Mouse (Mus musculus) spleen, postnatal 14 days (tissue): ENCODE measurements around the gene Fus.
"Not testable (repeated sequence)": the region's sequence is repeated elsewhere in the genome, so short reads cannot be mapped to it uniquely, and the experiment has no call there.

ENCODE experiments used
- DNase-seq, 2 experiments: peaks; one replicate each; pipeline ENCODE4 v3.0.0; 2021 to 2022; ENCODE audit warnings: low spot score in 2 of 2

The Fus gene

GRCm38 (mm10) chr7:128004487-128005362 lies 37.5 kb downstream of the Fus start:
- DNase-seq: no peak

GRCm38 (mm10) chr7:128006193-128006592 lies 38.9 kb downstream of the Fus start:
- DNase-seq: no peak

GRCm38 (mm10) chr7:128009715-128010340 lies 42.6 kb downstream of the Fus start:
- DNase-seq: no peak

DNA sequence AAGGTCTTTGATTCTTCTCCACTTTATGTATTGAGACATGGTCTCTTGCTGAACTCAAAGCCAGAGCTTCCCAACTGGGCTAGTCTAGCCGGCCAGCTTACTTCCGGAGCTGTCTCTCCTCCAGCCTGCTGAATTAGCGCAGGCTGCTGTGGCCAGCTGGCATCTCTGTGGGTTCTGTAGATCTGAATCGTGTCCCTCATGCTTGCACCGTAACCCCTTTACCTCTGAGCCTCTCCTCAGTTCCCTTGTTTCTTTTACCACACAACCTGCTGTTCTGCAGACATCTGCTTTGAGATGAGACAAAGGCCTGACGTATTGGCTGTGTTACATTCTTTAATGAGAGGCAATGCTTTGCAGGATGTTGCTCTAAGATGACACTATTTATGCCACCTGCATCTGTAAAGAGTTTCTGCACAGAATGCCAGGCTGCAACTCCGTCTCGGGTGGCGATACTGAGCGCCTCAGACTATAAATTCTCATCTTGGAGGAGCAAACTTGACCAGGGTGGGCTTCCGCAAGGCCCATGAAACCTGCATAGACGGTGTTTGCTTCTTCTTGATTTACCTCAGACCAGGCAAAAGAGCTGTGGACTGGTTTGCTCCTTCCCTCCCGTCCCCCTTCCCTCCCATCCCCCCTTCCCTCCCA lies 45.0 kb downstream of the Fus start:
- no peak for DNase-seq

GRCm38 (mm10) chr7:128013116-128013515 lies 45.9 kb downstream of the Fus start:
- DNase-seq: no peak

DNA sequence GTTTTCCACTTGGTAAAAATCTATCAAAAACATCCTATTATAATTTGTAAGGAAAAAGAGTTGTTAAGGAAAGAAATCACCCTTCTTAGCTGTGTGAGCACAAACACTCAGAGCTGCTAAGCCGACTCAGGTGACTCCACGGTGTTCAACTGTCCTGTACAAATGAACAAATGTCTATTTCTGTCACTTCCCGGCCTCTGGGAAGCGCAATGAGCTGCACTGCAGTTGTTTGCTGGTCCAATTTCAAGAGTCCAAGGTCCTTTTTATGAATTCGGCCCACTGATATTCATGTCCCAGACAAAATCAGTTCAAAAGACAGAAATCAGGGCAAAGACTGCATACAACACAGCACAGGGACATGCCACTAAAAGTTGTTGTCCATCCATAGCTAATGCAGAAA lies 48.9 kb downstream of the Fus start:
- DNase-seq: not testable (repeated sequence)

- no peak for DNase-seq
Measured at GRCm38 (mm10) chr7:128016650-128017049, 49.4 kb downstream of the Fus start.

DNA sequence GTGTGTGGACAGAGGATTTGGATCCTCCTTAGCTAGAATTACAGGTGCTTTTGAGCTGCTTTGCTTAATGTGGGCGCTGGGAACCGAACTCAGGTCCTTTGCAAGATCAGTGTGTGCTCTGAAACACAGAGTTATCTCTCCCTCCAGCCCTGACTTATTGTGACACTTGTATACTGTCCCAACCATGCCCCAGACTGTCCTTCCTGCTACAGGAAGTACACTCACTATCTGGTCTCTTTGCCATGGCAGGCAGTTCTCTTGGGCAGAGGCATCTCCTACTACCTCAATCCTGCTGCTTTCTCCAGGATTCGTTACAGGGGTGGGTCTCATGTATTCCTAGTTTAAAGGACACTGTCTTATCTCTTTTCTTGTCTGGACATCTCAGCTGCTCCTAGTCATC lies 51.0 kb downstream of the Fus start:
- DNase-seq: no peak

DNA sequence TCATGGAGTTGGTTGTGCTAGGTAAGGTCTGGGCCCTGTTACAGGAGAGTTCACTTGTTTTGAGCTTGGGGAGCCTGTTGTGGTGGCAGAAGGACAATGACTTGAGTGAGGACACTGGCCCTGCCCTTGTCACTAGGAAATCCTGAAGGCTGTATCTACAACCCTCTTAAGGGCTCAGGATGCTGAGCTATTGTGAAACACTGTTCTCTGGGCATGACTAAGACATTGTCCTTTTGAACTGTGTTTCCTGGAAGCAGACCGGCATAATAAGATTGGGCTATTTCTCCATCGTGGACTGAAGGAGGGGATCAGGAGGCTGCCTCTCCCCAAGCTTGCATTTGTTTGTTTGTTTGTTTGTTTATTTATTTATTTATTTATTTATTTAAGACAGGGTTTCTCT lies 51.9 kb downstream of the Fus start:
- no peak for DNase-seq

- DNase-seq: no peak
Measured at GRCm38 (mm10) chr7:128022974-128023373, 55.7 kb downstream of the Fus start.

DNA sequence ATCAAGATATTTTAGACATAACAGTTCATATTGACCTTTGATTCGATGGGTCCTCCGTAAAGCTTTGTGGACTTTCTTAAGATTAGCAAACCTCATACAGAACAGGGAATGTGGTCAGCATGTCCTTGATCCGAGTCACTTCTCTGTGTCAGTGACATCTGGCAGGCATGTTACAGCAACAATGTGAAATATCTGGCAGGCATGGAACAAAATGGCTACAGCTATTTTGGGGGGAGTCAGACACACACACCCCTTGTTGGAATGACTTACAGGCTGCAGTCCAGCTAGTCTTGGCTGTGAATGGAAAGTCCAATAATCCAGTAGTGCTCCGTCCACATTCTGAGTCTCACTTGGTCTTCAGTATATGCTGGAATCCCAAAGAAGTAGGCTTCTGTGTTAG lies 56.3 kb downstream of the Fus start:
- no peak for DNase-seq

DNA sequence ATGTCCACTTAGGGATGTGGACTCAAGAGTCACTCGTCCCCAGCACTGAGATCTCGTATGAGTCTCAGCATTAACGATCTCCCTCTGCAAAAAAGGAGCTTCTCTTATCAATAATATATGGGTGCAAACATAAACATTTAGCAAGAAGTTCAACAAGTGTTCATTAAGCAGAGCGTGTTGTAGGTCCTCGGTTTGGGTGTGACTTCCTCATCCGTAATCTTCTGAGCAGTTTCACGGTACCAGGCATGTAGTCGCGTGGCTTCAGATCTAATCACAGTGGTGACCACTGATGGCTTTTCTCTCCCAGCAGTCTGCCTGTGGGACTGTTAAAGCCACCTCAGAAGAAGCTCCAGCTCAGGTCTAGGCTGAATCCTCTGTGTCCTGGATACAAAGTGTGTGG lies 57.1 kb downstream of the Fus start:
- DNase-seq: no peak

DNA sequence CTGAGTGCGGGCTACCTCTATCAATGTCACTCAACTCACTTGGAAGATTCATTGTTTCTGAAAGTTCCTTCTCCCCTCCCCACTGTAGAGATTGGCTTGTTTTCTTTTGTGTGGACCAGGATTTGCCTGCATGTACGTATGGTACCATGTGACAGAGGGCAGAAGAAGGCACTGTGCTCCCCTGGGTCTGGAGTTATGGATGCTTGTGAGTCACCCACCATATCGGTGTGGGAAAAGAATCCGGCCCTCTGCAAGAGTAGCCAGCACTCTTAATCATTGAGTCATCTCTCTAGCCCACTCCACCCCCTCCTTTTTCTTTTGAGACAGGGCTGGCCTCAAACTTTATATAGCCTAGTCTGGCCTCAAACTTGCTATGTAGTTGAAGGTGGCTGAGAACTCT lies 57.7 kb downstream of the Fus start:
- DNase-seq: no peak

DNA sequence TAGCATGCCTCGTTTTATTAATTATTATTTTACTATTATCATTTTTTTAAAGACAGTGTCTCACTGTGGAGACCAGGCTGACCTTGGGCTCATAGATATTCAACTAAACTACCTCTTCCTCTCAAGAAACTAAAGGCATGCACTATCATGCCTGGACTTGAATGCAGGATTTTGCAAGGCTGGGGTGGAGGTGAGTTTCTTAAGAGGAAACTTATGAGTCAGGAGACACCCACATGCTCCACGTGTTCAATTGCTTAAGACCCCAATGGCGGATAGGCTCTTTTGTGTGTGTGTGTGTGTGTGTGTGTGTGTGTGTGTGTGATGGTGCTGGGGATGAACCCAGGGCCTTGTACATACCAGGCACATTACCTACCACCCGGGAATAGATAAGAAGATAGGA lies 58.1 kb downstream of the Fus start:
- DNase-seq: no peak

DNA sequence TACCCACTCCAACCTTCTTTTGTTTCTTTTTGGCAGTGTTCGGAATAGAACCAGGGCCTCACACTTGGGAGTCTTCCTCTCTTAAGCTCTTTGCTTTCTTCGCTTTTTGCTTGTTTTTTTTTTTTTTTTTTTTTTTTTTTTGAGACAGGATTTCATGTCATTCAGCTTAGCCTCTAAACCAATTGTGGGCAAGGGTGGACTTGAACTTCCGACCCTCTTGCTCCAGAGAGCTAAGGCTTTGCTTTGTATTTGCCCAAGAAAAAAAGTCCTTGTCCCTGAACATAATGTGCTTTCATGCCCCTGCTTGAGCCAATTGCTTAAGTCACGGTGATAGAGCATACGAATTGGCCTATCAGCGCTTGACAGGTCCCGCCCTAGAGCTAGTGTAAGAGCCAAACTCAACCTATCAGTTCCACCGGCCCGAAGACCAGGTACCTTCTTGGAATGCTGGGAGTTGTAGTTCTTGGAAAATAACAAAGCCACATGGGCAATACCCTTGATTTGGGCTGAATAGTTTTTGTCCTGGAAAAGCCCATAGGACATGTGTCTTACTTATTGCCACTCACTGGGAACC lies 64.2 kb downstream of the Fus start:
- DNase-seq: no peak

DNA sequence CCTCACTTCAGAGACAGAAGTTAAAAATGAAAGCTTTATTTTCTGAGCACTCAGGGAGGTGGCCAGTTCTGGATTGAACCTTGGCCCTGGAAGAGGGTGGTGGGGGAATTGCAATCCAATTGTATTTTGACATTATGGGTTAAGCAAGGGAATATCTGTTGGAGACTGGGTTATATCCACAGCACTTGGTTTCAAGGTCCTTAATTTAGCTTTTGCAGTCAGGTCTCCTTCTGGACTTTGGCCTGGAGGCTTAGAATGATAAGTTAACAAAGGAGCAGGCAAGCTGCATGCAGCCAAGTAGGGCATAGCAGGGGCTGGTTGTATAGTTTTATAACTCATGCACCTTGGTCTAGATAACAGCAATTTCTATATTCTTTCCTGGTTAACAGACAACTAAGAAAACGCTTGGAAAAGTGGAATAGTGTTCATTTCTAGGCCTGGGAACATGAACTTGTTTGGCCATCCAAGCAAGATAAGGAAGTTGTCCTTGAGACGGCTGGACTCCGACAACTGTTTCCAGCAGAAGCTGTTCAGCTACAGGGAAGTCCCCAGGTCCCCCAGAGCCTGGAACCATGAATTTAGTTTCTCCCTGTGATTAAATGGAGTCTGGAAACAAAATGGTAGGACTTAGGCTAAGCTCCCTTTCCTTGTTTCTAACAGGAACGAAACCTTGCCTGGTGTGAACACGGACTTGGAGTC lies 65.2 kb downstream of the Fus start:
- no peak for DNase-seq

DNA sequence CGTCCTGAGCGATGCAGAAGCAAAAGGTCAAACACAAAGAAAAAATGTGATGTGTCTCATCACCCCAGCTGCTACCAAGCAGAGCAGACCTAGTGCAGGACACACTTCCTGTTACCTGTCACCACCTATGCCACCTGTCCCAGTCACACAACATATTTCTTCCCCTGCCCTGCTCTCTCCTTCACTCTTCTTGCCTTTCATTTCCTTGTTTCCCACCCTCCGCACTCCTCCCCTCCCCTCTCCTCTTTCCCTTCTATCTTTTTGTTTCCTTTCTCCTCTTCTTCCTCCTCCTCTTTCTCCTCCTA lies 65.7 kb downstream of the Fus start:
- no peak for DNase-seq

- no peak for DNase-seq
Measured at GRCm38 (mm10) chr7:128033616-128034015, 66.4 kb downstream of the Fus start.
